Mouse (Mus musculus): ENCODE results near the gene Nrxn3. TPM values are rescaled to one million over a fixed set of nuclear protein-coding genes. Genes with fewer than 3 reads are reported as not detected.

Gene Nrxn3
- polyA plus RNA-seq, 1 experiment from 2014 or later = 4.8 TPM

DNA sequence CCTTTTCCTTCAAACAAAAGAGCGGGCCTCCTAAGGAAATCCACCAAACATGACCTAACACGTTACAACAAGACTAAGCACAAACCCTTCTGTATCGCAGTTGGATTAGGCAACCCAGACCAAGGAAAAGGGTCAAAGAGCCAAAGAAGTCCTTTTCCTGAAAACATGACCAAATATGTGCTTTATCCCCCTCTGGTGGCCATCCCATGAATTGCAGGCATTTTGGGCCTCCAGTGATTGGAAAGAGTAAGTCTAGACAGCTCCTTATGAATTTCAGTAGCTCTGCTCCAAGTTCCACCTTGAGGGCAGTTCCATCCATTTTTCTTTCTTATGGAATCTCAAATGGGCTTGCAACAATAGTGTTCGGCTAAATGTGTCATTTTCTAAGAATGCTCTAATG, 579.3 kb downstream of the Nrxn3 start:
- Histone ChIP-seq H3K4me1 (no peaks in the 10 kb centered on the region), H3K36me3 (no peaks in the 10 kb centered on the region), H3K27ac (no peak overlapping the region), H3K27me3 (ENCODE audit: insufficient read depth, poor library complexity, severe bottlenecking) (no peaks in the 10 kb centered on the region), H3K4me3 (no peak overlapping the region), H3K9me3 (no peaks in the 10 kb centered on the region)
- WGBS = 50% methylated on average over 4 of the region's 4 CpGs
- DNase-seq (ENCODE audit: low spot score) = peak; percentile 78

DNA sequence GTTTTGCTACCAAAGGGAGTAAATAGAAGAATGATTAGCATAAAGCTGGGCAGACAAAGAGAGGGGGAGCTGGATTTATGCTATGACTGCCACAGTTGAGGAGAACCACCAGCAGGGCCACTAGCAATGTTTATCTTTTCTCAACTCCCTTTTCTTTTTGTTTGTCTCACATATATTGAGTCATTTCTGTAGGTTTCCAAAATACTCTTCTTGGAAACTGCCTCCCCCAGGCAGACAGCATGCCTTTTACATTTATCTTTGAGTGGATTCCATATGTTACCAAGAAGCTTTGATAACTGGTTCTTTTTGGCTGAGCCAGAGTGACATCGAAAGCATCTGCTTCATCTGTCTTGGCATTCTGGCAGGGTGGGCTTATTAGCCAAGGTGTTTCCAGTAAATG, 587.5 kb downstream of the Nrxn3 start:
- H3K4me1 ChIP-seq = no peaks in the 10 kb centered on the region
- H3K27ac ChIP-seq = no peak overlapping the region
- WGBS = 88% methylated on average over 1 of the region's 1 CpGs
- DNase-seq (ENCODE audit: low spot score) = no peak
- H3K4me3 ChIP-seq = no peak overlapping the region
- H3K9me3 ChIP-seq = no peaks in the 10 kb centered on the region
- no peaks in the 10 kb centered on the region for H3K36me3 ChIP-seq
- H3K27me3 ChIP-seq (ENCODE audit: insufficient read depth, poor library complexity, severe bottlenecking) = no peaks in the 10 kb centered on the region

DNA sequence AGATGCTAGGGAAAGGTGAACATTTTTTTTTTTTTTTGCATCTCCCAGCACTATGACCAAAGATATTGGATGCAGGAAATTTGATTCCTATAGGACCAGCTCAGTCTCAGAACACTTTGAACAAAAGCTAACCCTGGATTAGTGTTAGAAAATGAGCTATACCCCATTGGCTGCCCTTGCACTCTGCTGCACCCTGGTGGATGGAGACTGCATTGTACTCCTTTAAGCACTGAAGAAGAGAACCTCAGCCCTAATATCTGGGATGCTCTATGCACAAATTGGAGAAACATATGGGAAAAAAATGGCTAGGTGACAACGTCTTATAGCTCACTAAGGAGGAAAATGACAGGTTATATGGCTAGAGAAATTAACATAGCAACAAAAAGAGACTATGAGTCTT, 589.9 kb downstream of the Nrxn3 start:
- H3K4me3 ChIP-seq = no peak overlapping the region
- no peaks in the 10 kb centered on the region for H3K27me3 ChIP-seq (ENCODE audit: insufficient read depth, poor library complexity, severe bottlenecking)
- no peak for DNase-seq (ENCODE audit: low spot score)
- no peak overlapping the region for H3K27ac ChIP-seq
- no peaks in the 10 kb centered on the region for H3K4me1 ChIP-seq
- WGBS = 30% methylated on average over 1 of the region's 1 CpGs
- H3K36me3 ChIP-seq = no peaks in the 10 kb centered on the region
- no peaks in the 10 kb centered on the region for H3K9me3 ChIP-seq

DNA sequence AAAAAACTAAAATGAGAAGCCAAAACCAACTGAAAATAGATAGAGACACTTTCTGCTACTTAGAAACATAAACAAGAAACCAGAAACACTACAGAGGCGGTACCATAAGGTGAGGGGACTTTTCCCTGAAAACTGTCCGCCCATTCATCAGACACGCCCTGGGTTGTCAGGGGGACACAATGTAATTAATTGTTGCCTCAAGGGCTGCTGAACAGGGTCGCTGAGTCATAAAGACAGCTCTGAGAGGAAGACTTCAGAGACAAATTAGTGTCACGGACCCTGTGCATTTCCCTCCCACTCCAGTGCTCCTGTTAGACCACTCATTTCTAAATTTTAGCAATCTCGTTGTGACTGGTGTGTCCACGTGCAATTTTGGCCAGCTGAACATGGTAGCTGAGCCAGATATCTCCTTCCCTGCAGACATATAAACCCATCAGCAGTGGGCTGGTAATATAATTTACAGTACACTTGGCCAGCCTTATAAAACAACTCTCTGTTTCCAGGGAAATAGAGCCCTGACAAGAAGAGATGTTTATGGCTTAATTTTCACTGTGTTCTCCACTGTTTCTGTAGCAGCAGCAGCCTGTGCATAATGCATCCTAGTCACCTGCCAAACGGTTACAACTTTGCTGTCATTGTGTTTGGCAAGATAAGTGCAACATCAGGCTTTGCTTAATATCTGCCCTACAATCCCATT, 603.3 kb downstream of the Nrxn3 start:
- WGBS = 62% methylated on average over 8 of the region's 8 CpGs
- Histone ChIP-seq H3K9me3 (no peaks in the 10 kb centered on the region), H3K27me3 (ENCODE audit: insufficient read depth, poor library complexity, severe bottlenecking) (no peaks in the 10 kb centered on the region), H3K4me1 (no peaks in the 10 kb centered on the region), H3K4me3 (no peak overlapping the region), H3K27ac (no peak overlapping the region), H3K36me3 (no peaks in the 10 kb centered on the region)
- no peak for DNase-seq (ENCODE audit: low spot score)

DNA sequence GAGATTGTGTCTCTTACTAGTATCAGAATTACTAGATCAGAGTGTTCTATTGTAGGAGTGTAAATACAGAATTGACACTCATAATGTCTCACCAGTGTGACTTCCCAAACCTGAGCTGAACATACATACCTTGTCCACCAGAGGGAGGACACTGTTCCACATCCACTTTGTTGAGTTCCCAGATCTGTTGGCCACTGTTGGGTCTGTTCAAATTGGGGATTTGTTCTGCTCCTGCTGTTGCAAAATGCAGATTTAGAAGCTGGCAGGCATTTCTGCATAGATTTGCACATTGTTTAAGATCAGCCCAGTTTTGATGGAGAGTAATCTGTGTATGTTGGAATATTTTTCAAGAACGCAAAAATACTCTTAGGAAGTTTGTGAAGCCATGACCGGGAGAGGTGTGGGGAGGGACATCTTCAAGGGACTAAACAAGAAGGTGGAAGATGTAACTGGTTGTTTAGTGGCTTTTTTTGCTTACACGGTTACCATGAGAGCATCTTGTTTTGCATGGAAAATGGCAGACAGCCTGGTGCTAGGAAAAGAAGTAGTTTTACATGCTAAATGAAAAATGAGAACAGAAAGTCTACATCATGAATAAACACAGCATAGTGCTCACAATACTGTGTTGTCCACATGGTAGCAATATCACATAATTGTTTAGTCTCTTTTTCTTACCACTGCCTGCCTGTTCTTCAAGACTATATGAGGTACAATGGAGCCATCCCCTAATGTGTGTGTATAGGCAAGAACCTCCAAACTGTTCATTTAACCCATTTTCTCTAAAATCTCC, 609.0 kb downstream of the Nrxn3 start:
- Histone ChIP-seq H3K4me3 (no peak overlapping the region), H3K4me1 (no peaks in the 10 kb centered on the region), H3K27me3 (ENCODE audit: insufficient read depth, poor library complexity, severe bottlenecking) (no peaks in the 10 kb centered on the region), H3K27ac (no peak overlapping the region), H3K36me3 (no peaks in the 10 kb centered on the region), H3K9me3 (no peaks in the 10 kb centered on the region)
- 86% methylated on average over 3 of the region's 3 CpGs for WGBS
- no peak for DNase-seq (ENCODE audit: low spot score)

DNA sequence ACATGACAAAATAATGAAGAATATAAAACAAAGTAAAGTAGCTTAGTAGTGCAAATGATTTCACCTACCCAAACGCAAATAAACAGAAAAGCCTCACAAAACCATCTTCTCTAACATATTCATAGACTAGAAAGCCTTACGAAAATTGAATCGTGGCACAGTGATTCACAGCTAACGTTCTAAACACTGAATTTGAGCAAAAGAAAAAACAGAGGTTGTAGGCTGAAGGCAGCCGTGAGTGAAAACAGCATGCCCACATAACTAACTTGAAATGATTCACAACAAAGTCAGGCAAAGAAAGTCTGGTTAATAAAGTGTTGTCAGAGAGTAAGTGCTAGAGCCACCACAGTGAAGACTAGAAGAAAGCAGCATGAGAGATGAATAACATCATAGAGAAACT, 610.8 kb downstream of the Nrxn3 start:
- Histone ChIP-seq H3K4me3 (no peak overlapping the region), H3K4me1 (no peaks in the 10 kb centered on the region), H3K9me3 (no peaks in the 10 kb centered on the region), H3K36me3 (no peaks in the 10 kb centered on the region), H3K27me3 (ENCODE audit: insufficient read depth, poor library complexity, severe bottlenecking) (no peaks in the 10 kb centered on the region), H3K27ac (no peak overlapping the region)
- DNase-seq (ENCODE audit: low spot score) = no peak
- 83% methylated on average over 5 of the region's 5 CpGs for WGBS

DNA sequence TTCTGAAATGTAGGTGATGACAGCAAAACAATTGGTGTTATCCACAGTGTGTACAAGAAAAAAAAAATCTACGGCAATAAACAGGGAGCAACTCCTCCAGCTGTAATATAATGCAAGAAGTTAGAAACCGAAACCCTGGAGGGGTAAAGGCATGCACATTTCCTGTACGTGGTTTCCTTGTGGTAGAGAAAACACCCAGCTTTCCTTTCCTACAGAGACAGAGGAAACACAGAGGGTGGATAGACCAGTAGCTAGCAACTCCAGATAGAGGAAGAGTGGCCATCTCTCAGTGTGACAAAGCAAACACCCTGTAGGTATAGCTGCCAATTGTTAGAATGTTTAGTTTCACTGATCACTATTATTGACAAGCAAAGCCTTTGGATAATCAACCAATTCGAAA, 642.2 kb downstream of the Nrxn3 start:
- Histone ChIP-seq H3K27me3 (ENCODE audit: insufficient read depth, poor library complexity, severe bottlenecking) (no peaks in the 10 kb centered on the region), H3K36me3 (no peaks in the 10 kb centered on the region), H3K4me3 (no peak overlapping the region), H3K27ac (no peak overlapping the region), H3K9me3 (no peaks in the 10 kb centered on the region), H3K4me1 (no peaks in the 10 kb centered on the region)
- WGBS = 59% methylated on average over 4 of the region's 4 CpGs
- no peak for DNase-seq (ENCODE audit: low spot score)

DNA sequence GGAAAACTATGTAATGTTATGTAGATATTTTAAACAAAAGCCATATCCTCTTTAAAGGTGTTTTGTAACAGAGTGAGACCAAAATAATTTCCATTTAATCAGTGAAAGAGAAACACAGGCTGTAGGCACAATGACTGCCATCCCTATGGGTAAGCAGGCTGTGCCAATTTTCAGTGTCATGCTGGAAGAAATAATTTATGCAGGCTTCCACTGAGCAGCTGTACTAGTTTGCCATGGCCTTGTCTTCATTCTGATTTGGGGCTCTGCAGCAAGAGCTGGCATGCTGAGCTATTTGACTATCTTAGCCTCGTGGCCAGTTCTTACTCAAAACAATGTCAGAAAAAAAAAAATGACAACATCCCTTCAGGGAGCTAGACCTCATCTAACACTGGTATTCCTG, 647.3 kb downstream of the Nrxn3 start:
- 50% methylated on average over 1 of the region's 1 CpGs for WGBS
- H3K4me3 ChIP-seq = no peak overlapping the region
- no peaks in the 10 kb centered on the region for H3K9me3 ChIP-seq
- no peaks in the 10 kb centered on the region for H3K36me3 ChIP-seq
- H3K4me1 ChIP-seq = no peaks in the 10 kb centered on the region
- DNase-seq (ENCODE audit: low spot score) = no peak
- H3K27me3 ChIP-seq (ENCODE audit: insufficient read depth, poor library complexity, severe bottlenecking) = no peaks in the 10 kb centered on the region
- H3K27ac ChIP-seq = no peak overlapping the region

DNA sequence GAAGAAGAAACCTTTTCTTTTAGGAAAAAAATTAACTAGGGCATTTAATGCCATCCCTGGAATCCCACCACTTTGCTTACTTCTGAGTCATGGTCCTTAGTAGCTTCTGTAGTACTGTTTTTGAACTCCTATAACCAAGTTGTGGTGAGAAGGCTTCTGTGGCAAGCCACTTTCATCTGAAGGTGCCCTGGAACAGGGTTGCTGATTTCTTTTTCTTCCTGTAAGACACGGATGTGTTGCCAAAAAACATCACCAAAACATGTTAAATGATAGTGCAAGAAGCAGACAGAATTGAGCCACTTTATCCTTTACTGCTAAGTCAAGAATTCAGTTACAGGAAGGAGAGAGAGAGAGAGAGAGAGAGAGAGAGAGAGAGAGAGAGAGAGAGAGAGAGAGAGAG, 653.9 kb downstream of the Nrxn3 start:
- Histone ChIP-seq H3K4me1 (peaks cover 6% of the 10 kb centered on the region; the same call in 1 of the 2 replicates), H3K4me3 (no peak overlapping the region), H3K9me3 (no peaks in the 10 kb centered on the region), H3K27ac (no peak overlapping the region), H3K27me3 (ENCODE audit: insufficient read depth, poor library complexity, severe bottlenecking) (no peaks in the 10 kb centered on the region), H3K36me3 (no peaks in the 10 kb centered on the region)
- whole genome bisulfite sequencing = 74% methylated on average over 1 of the region's 1 CpGs
- no peak for DNase-seq (ENCODE audit: low spot score)

DNA sequence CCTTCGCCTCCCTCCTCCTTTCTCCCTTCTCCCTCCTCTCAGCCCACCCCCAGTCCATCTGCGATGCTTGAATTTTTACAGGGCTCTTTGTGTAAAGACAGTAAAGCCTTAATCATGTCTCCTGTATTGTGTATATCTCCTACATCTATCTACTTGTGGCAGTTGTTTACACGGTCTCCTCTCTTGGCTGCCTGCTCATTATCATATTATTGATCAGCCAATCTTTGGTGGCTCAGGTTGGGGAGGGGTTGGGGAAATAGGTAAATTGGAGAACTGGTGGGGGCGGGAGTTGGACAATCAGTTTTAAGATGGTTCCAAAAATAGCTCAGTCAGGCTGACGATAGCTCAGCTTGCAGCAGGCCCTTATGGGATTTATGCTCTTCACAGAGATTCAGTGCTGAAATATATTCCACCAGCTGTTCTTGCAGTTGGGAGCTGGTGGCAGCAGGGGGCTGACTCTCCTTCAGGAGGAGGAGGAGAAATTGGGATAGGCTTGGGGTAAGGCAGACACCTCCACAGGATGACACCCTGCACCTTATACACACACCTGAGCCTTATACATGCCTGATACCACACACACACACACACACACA, 654.5 kb downstream of the Nrxn3 start:
- H3K36me3 ChIP-seq = no peaks in the 10 kb centered on the region
- H3K27me3 ChIP-seq (ENCODE audit: insufficient read depth, poor library complexity, severe bottlenecking) = no peaks in the 10 kb centered on the region
- no peak overlapping the region for H3K4me3 ChIP-seq
- no peak overlapping the region for H3K27ac ChIP-seq
- WGBS = 41% methylated on average over 5 of the region's 5 CpGs
- H3K9me3 ChIP-seq = no peaks in the 10 kb centered on the region
- peaks cover 6% of the 10 kb centered on the region; the same call in 1 of the 2 replicates for H3K4me1 ChIP-seq
- no peak for DNase-seq (ENCODE audit: low spot score)

DNA sequence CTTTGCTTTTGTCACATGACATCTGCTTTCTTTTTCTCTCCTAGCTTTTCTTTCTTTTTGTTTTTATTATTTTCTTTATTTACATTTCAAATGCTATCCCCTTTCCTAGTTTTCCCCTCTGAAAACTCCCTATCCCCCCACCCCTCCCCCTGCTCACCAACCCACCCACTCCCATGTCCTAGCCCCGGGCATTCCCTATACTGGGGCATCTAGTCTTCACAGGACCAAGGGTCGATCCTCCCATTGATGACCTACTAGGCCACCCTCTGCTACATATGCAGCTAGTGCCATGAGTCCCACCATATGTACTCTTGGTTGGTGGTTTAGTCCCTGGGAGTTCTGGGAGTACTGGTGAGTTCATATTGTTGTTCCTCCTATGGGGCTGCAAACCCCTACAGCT, 655.0 kb downstream of the Nrxn3 start:
- WGBS = 75% methylated on average over 2 of the region's 2 CpGs
- Histone ChIP-seq H3K36me3 (no peaks in the 10 kb centered on the region), H3K4me3 (no peak overlapping the region), H3K9me3 (no peaks in the 10 kb centered on the region), H3K4me1 (peaks cover 6% of the 10 kb centered on the region; the same call in 1 of the 2 replicates), H3K27ac (no peak overlapping the region), H3K27me3 (ENCODE audit: insufficient read depth, poor library complexity, severe bottlenecking) (no peaks in the 10 kb centered on the region)
- DNase-seq (ENCODE audit: low spot score) = no peak

DNA sequence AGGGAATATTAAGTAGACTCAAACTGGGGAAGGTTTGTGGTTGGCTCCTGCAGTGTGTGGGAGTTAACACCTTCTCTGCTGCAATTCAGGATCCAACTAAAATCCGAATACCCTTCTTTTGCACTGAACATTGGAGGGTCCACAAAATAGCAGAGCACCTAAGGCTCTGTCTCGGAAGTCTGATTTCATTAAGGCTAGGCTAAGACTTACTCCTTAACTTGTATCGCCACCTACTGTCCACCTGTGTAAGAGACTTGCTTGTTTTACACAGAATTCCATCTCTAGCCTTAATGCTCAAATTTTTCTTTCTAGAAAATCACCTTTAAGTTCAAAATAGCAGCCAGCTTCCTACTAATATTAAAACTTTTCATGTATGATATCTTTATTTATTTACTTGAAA, 660.6 kb downstream of the Nrxn3 start:
- Histone ChIP-seq H3K27me3 (ENCODE audit: insufficient read depth, poor library complexity, severe bottlenecking) (no peaks in the 10 kb centered on the region), H3K36me3 (no peaks in the 10 kb centered on the region), H3K9me3 (no peaks in the 10 kb centered on the region), H3K4me1 (no peaks in the 10 kb centered on the region), H3K27ac (no peak overlapping the region), H3K4me3 (no peak overlapping the region)
- DNase-seq (ENCODE audit: low spot score) = no peak
- 13% methylated on average over 3 of the region's 3 CpGs for WGBS

DNA sequence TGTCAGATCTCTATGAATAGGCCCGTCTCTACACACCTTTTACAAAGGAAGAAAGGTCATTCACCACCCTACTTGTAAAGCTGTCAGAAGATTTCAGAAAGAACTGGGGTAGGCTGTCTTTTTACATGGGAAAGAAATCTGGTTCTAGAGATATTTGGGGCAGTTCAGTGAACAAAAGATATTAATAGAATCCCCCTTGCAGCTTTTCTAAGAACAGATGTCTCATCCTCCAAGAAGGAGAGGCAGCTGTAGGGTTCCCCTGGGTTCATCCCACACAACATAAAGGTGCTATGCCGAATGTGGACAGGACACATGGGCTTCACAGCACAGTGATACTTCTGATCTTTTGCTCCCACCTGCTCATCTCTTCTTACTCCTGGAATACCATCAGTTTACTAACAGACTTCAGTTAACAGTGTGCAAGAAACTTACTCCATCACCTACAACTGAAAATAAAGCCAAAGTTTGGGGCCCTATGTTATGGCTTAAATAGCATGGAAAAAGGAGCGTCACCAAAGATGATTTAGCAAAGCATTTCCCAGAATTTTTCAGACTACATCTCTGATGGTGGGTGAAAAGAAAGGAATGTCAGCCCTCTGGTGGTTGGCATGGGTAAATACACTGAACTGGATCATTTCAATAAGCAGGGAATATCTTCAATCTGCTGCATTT, 672.6 kb downstream of the Nrxn3 start:
- no peak overlapping the region for H3K4me3 ChIP-seq
- H3K27me3 ChIP-seq (ENCODE audit: insufficient read depth, poor library complexity, severe bottlenecking) = no peaks in the 10 kb centered on the region
- no peaks in the 10 kb centered on the region for H3K36me3 ChIP-seq
- H3K9me3 ChIP-seq = no peaks in the 10 kb centered on the region
- DNase-seq (ENCODE audit: low spot score) = no peak
- H3K27ac ChIP-seq = no peak overlapping the region
- H3K4me1 ChIP-seq = no peaks in the 10 kb centered on the region
- WGBS = 50% methylated on average over 3 of the region's 3 CpGs
